Mouse (Mus musculus): ENCODE measurements around the gene 1110059E24Rik. TPM values are rescaled to one million over a fixed set of nuclear protein-coding genes. Genes with fewer than 3 reads are reported as not detected.

The 1110059E24Rik gene
- polyA plus RNA-seq, 1 experiment from 2014 or later, result 64.8 TPM

- Histone ChIP-seq H3K4me2 (no peak overlapping the region), H3K27me3 (ENCODE audit: insufficient read depth, low read length) (no peaks in the 10 kb centered on the region), H3K9me3 (ENCODE audit: low read depth, low read length) (no peaks in the 10 kb centered on the region), H3K4me3 (ENCODE audit: low read depth, low read length) (no peak overlapping the region), H3K27ac (ENCODE audit: low read depth) (no peak overlapping the region), H3K36me3 (ENCODE audit: insufficient read depth) (no peaks in the 10 kb centered on the region), H3K9ac (no peak overlapping the region), H3K4me1 (ENCODE audit: insufficient read depth) (no peaks in the 10 kb centered on the region)
- WGBS, result 20% methylated on average over 11 of the region's 11 CpGs
- DNase-seq (peak; percentile 91), ATAC-seq (ENCODE audit: insufficient read depth) (peak; percentile 73)
- TF ChIP-seq CTCF (IDR thresholded peaks at IDR 0.05; ENCODE audit: low read depth), result peak; percentile 95
Observed at GRCm38 (mm10) chr19:21563789-21564460, 88.9 kb downstream of the 1110059E24Rik start.

DNA sequence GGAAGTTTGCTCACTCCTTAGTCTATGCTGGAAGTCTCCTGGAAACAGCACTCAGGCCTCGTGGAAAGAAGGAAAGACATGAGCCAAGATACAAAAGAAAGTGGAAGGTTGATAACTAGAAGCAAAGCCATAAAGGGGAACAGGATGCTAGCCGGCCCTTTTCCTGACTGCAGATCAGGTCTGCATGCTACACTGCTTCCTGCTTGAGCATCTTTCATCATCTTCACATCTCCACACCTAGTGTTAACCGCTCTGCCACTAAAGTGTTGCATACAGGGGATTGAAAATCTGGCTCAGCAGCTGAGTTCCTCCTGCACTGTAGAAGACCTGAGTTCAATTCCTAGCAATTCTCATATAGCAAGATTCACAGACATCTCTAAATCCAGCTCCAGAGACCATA lies 89.8 kb downstream of the 1110059E24Rik start:
- no peak overlapping the region for H3K27ac ChIP-seq (ENCODE audit: low read depth)
- no peaks in the 10 kb centered on the region for H3K27me3 ChIP-seq (ENCODE audit: insufficient read depth, low read length)
- H3K9ac ChIP-seq, result no peak overlapping the region
- no peak for TF ChIP-seq CTCF (IDR thresholded peaks at IDR 0.05; ENCODE audit: low read depth)
- DNase-seq (no peak), ATAC-seq (ENCODE audit: insufficient read depth) (no peak)
- H3K36me3 ChIP-seq (ENCODE audit: insufficient read depth), result no peaks in the 10 kb centered on the region
- WGBS, result 79% methylated on average over 3 of the region's 3 CpGs
- H3K4me1 ChIP-seq (ENCODE audit: insufficient read depth), result no peaks in the 10 kb centered on the region
- H3K4me2 ChIP-seq, result no peak overlapping the region
- H3K4me3 ChIP-seq (ENCODE audit: low read depth, low read length), result no peak overlapping the region
- no peaks in the 10 kb centered on the region for H3K9me3 ChIP-seq (ENCODE audit: low read depth, low read length)

DNA sequence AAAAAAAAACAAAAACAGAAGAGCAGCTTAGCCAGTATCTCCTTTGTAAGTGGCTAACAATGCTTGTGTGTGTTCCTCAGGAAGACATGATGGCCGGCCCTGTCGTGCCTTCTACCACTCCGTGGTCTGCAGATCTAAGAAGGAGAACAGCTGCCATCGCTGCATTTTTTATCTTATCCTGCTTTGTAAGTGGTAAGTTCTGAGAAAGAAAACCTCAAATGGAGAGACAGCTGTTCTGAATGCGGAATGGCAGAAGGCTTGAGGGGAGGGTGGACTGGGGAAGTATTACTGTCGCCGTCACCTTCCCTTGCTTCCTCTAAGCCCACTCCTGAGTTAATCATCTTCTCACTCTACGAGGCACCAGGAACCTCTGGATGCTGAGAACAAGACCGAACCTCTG lies 100.0 kb downstream of the 1110059E24Rik start:
- Histone ChIP-seq H3K9me3 (ENCODE audit: low read depth, low read length) (no peaks in the 10 kb centered on the region), H3K4me3 (ENCODE audit: low read depth, low read length) (no peak overlapping the region), H3K27me3 (ENCODE audit: insufficient read depth, low read length) (no peaks in the 10 kb centered on the region), H3K4me1 (ENCODE audit: insufficient read depth) (no peaks in the 10 kb centered on the region), H3K9ac (no peak overlapping the region), H3K36me3 (ENCODE audit: insufficient read depth) (no peaks in the 10 kb centered on the region), H3K27ac (ENCODE audit: low read depth) (no peak overlapping the region), H3K4me2 (no peak overlapping the region)
- TF ChIP-seq CTCF (IDR thresholded peaks at IDR 0.05; ENCODE audit: low read depth), result no peak
- no peak for ATAC-seq (ENCODE audit: insufficient read depth)
- DNase-seq, result no peak
- WGBS, result 71% methylated on average over 9 of the region's 9 CpGs

DNA sequence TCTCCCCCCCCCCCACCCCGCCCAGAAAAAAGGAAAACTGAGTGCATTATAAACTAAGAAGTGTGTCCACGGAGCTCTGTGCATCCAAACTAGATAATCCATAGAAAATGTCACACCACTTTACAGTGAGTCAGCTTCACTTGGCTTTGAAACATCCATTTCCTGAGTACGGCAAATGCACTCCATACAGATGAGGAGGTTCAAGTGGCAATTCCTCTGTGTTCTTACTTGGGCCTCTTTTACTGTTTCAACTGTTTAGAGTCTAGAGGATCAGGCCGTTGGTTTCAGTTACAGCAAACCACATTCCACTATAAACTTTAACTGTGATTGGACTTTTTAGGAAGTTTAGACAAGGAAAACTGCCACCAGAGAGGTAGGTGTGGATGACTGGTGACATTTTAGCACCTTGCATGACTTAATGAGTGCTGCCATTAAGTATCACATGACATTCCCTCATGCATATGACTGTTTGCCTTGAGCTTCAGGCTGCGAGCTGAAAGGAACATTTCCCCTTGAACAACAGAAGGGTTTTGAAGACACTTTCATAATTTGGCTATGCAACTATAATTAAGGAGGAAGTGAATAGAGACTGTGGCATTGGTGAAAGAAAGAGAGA lies 100.7 kb downstream of the 1110059E24Rik start:
- Histone ChIP-seq H3K36me3 (ENCODE audit: insufficient read depth) (no peaks in the 10 kb centered on the region), H3K4me1 (ENCODE audit: insufficient read depth) (no peaks in the 10 kb centered on the region), H3K9me3 (ENCODE audit: low read depth, low read length) (no peaks in the 10 kb centered on the region), H3K4me2 (no peak overlapping the region), H3K27ac (ENCODE audit: low read depth) (no peak overlapping the region), H3K4me3 (ENCODE audit: low read depth, low read length) (no peak overlapping the region), H3K27me3 (ENCODE audit: insufficient read depth, low read length) (no peaks in the 10 kb centered on the region), H3K9ac (no peak overlapping the region)
- DNase-seq (no peak), ATAC-seq (ENCODE audit: insufficient read depth) (no peak)
- WGBS, result 45% methylated on average over 5 of the region's 5 CpGs
- no peak for TF ChIP-seq CTCF (IDR thresholded peaks at IDR 0.05; ENCODE audit: low read depth)

DNA sequence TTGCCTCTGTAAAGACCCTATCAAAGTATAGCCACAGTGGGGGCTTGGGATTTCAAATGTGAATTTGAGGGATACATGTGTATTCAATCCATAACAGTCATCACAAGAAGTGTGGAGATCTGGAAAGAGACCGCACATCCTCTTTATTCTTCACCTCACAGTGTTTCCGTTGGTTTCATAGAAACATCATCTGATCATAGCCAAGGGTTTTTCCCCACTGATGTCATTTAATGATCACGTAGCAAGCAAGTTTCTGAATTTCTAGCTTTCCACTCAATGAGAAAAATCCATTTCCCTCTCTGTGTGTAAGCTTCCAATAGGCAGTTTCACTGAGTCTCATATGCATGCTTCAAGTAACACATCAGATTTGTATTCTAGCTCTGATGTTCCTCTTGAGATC lies 103.1 kb downstream of the 1110059E24Rik start:
- ATAC-seq (ENCODE audit: insufficient read depth) (no peak), DNase-seq (no peak)
- Histone ChIP-seq H3K4me3 (ENCODE audit: low read depth, low read length) (no peak overlapping the region), H3K9ac (no peak overlapping the region), H3K36me3 (ENCODE audit: insufficient read depth) (no peaks in the 10 kb centered on the region), H3K9me3 (ENCODE audit: low read depth, low read length) (no peaks in the 10 kb centered on the region), H3K27ac (ENCODE audit: low read depth) (no peak overlapping the region), H3K4me2 (no peak overlapping the region), H3K4me1 (ENCODE audit: insufficient read depth) (no peaks in the 10 kb centered on the region), H3K27me3 (ENCODE audit: insufficient read depth, low read length) (no peaks in the 10 kb centered on the region)
- no peak for TF ChIP-seq CTCF (IDR thresholded peaks at IDR 0.05; ENCODE audit: low read depth)
- WGBS, result 91% methylated on average over 3 of the region's 3 CpGs

DNA sequence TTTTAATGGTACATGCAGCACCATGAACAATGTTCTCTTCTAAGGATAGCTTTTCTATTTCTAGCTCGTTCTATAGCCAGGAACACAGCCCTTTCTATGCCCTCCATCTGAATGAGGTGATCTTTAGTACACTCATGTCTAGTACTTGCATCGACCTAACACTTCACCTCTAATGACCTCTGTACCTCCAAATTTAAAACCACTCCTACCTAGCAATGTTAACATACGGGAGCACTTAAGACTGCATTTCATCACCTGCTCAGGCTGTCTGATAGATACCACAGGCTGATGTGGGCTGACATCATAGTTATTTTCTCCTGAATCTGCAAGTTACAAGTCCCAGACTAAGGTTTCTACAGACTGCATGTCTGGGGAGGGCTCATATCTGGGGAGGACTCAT lies 103.8 kb downstream of the 1110059E24Rik start:
- no peaks in the 10 kb centered on the region for H3K27me3 ChIP-seq (ENCODE audit: insufficient read depth, low read length)
- no peak overlapping the region for H3K9ac ChIP-seq
- no peaks in the 10 kb centered on the region for H3K4me1 ChIP-seq (ENCODE audit: insufficient read depth)
- no peak overlapping the region for H3K4me2 ChIP-seq
- TF ChIP-seq CTCF (IDR thresholded peaks at IDR 0.05; ENCODE audit: low read depth), result no peak
- H3K4me3 ChIP-seq (ENCODE audit: low read depth, low read length), result no peak overlapping the region
- ATAC-seq (ENCODE audit: insufficient read depth), result no peak
- no peak for DNase-seq
- no peak overlapping the region for H3K27ac ChIP-seq (ENCODE audit: low read depth)
- H3K9me3 ChIP-seq (ENCODE audit: low read depth, low read length), result no peaks in the 10 kb centered on the region
- no peaks in the 10 kb centered on the region for H3K36me3 ChIP-seq (ENCODE audit: insufficient read depth)
- 56% methylated on average over 3 of the region's 3 CpGs for WGBS

- no peak for DNase-seq
- no peaks in the 10 kb centered on the region for H3K36me3 ChIP-seq (ENCODE audit: insufficient read depth)
- ATAC-seq (ENCODE audit: insufficient read depth), result no peak
- H3K4me3 ChIP-seq (ENCODE audit: low read depth, low read length), result no peak overlapping the region
- 20% methylated on average over 3 of the region's 3 CpGs for WGBS
- H3K9me3 ChIP-seq (ENCODE audit: low read depth, low read length), result no peaks in the 10 kb centered on the region
- no peak overlapping the region for H3K4me2 ChIP-seq
- no peak overlapping the region for H3K27ac ChIP-seq (ENCODE audit: low read depth)
- H3K9ac ChIP-seq, result no peak overlapping the region
- no peaks in the 10 kb centered on the region for H3K4me1 ChIP-seq (ENCODE audit: insufficient read depth)
- no peaks in the 10 kb centered on the region for H3K27me3 ChIP-seq (ENCODE audit: insufficient read depth, low read length)
- no peak for TF ChIP-seq CTCF (IDR thresholded peaks at IDR 0.05; ENCODE audit: low read depth)
Observed at GRCm38 (mm10) chr19:21537125-21537524, 115.7 kb downstream of the 1110059E24Rik start.

Other genes starting within 250 kb of the 1110059E24Rik start
- gene Gda, start 179.5 kb downstream of the 1110059E24Rik start, polyA plus RNA-seq (2014; fragmentation: Nextera tagmentation; extraction: Ambion mirVana), result 0.22 and 0.26 TPM in 2 replicates
- 36.0 and 38.3 TPM in 2 replicates for gene Abhd17b, start 209 bp upstream of the 1110059E24Rik start, polyA plus RNA-seq (2014; fragmentation: Nextera tagmentation; extraction: Ambion mirVana)
- gene Cemip2, start 125.4 kb upstream of the 1110059E24Rik start, polyA plus RNA-seq (2014; fragmentation: Nextera tagmentation; extraction: Ambion mirVana), result 31.5 and 32.3 TPM in 2 replicates

Data from lung, embryonic 14.5 days (tissue).